Comparison of ENCODE assay signal across 9 mouse cellular contexts in genomic region chr8:122812610-122813250, GRCm38 (mm10). TPM values are rescaled to one million over a fixed set of nuclear protein-coding genes. Genes with fewer than 3 reads are reported as not detected.
DNase-seq lines count a peak whose midpoint lies in the region; ATAC-seq and TF ChIP-seq lines count a peak whose summit lies in the region.
"Had no signal": no experiment of that assay in that cellular context is flagged by ENCODE, and none has a peak within 500 bp of the region (broad histone marks: within the 10 kb centered on the region; RNA-seq: fewer than 3 reads in every experiment).

No protein-coding gene starts in this region.

- 82% methylated on average over 14 of the region's 14 CpGs for WGBS in liver, embryonic 12.5 days (ENCODE audit: insufficient replicate concordance)

- peaks cover 16% of the 10 kb centered on the region; the same call in 1 of the 2 replicates for H3K27me3 ChIP-seq in liver, embryonic 12.5 days (replicated peaks)
- H3K27me3 ChIP-seq: liver, embryonic 13.5 days had no signal

- TF ChIP-seq POLR2A in brain, embryonic 14.5 days (IDR thresholded peaks at IDR 0.05; ENCODE audit: borderline replicate concordance, extremely low read depth, insufficient read depth, insufficient read length, poor library complexity, severe bottlenecking) = no peak

- no peak overlapping the region for H3K9ac ChIP-seq in liver, embryonic 12.5 days
- H3K9ac ChIP-seq: liver, embryonic 13.5 days had no signal

- no peaks in the 10 kb centered on the region for H3K9me3 ChIP-seq in liver, embryonic 12.5 days (replicated peaks)
- H3K9me3 ChIP-seq: liver, embryonic 13.5 days had no signal

- ATAC-seq in liver, embryonic 12.5 days = 0 out of 2 replicates have a peak, but pooled peaks have one; percentile 20

- H3K36me3 ChIP-seq in liver, embryonic 12.5 days = peaks cover 29% of the 10 kb centered on the region

- H3K4me1 ChIP-seq in liver, embryonic 12.5 days = 0 out of 2 replicates have a peak, but pooled peaks cover 6% of the 10 kb centered on the region

- peak; percentile 57 for TF ChIP-seq CTCF in brain, embryonic 14.5 days (IDR thresholded peaks at IDR 0.05; ENCODE audit: borderline replicate concordance, extremely low read depth, insufficient read depth, insufficient read length)

- peak; percentile 88 for DNase-seq in heart, adult 11 months
- DNase-seq in heart, adult 8-10 months (ENCODE audit: low spot score) = no peak
- DNase-seq in B cell, adult 2 months = peak; percentile 32 to 43
- peak; percentile 42 for DNase-seq in brain, embryonic 14.5 days (ENCODE audit: low read depth)
- no peak for DNase-seq in adrenal gland, adult 8-10 months
- no peak for DNase-seq in layer of hippocampus, adult 9-10 months (ENCODE audit: low spot score)
- no peak for DNase-seq in natural killer cell, adult 2 months (ENCODE audit: low spot score in 2 of 2)
- DNase-seq: liver, embryonic 13.5 days had no signal

- no peak overlapping the region for H3K4me3 ChIP-seq in liver, embryonic 12.5 days
- H3K4me3 ChIP-seq: liver, embryonic 13.5 days had no signal

- no peak overlapping the region for H3K27ac ChIP-seq in liver, embryonic 12.5 days
- H3K27ac ChIP-seq: liver, embryonic 13.5 days had no signal

- no peak overlapping the region for H3K4me2 ChIP-seq in liver, embryonic 12.5 days
- H3K4me2 ChIP-seq: liver, embryonic 13.5 days had no signal

RNA-seq across cellular contexts. Expression of gene Cdh15, which starts 35.0 kb away (rescaled TPM):
- total RNA-seq in heart, adult 8-10 months (2022) = under 1 TPM in 1 of 4 experiments, not detected in 3; 0.06 TPM
- 1.0 and 1.2 TPM in 2 replicates for polyA plus RNA-seq in brain, embryonic 14.5 days (2012; rRNA removed)
- polyA plus RNA-seq in liver, embryonic 12.5 days (2016; fragmentation: Nextera tagmentation; extraction: Ambion mirVana) = 0.17 and 0.66 TPM in 2 replicates
- 1 to 10 TPM in 3 of 4 experiments, under 1 TPM in 1; 0.55 to 1.2 (median 1.2) TPM for total RNA-seq in adrenal gland, adult 8-10 months (2022)

RNA-seq across cellular contexts. Expression of gene Acsf3, which starts 37.4 kb away (rescaled TPM):
- total RNA-seq in heart, adult 8-10 months (2022) = 10 to 100 TPM; 35.2 to 36.2 (median 35.3) TPM
- polyA plus RNA-seq in brain, embryonic 14.5 days (2012; rRNA removed) = 18.9 and 19.5 TPM in 2 replicates
- 10.8 and 11.3 TPM in 2 replicates for polyA plus RNA-seq in liver, embryonic 12.5 days (2016; fragmentation: Nextera tagmentation; extraction: Ambion mirVana)
- 10 to 100 TPM; 38.4 to 44.5 (median 41.2) TPM for total RNA-seq in adrenal gland, adult 8-10 months (2022)

Comparison
In these comparisons a context has a peak if more than half of its experiments do, and no peak if none do; other contexts are left out.
1. DNase-seq: peak in heart, adult 11 months (single experiment), B cell, adult 2 months (2 of 2) and brain, embryonic 14.5 days (single experiment); none in heart, adult 8-10 months (single experiment), adrenal gland, adult 8-10 months (single experiment), layer of hippocampus, adult 9-10 months (single experiment) and natural killer cell, adult 2 months (0 of 2).